Mouse (Mus musculus) gastrocnemius, adult 2 months (tissue): ENCODE results near the gene Rpl38. TPM values are rescaled to one million over a fixed set of nuclear protein-coding genes. Genes with fewer than 3 reads are reported as not detected.

Experiments
- DNase-seq: peaks from one replicate; pipeline ENCODE4 v3.0.0; 2022
- H3K27ac ChIP-seq: fragments of 200-600 bp; 2 replicates; pipeline ENCODE4 v1.8.1; 2022; ENCODE audit warnings: mild to moderate bottlenecking
- H3K4me3 ChIP-seq: fragments of 200-600 bp; 2 replicates; pipeline ENCODE4 v1.8.1; 2022; ENCODE audit warnings: mild to moderate bottlenecking, moderate library complexity
- CTCF ChIP-seq: fragments of 200-600 bp; IDR thresholded peaks from 2 replicates; pipeline ENCODE4 v1.8.1; 2022; ENCODE audit warnings: antibody characterized with exemption, mild to moderate bottlenecking, moderate library complexity
- intact Hi-C: fragments of 180-260 bp; cut with DNase I; formaldehyde crosslinking; loops from one replicate; pipeline ENCODE4 v1.15.1; 2025
- total RNA-seq, 2 experiments: library from RNA; stranded (reverse); gene quantifications; 2 replicates each; pipeline ENCODE4 v1.2.3; 2021

Rpl38 gene
- total RNA-seq, 2 experiments from 2014 or later = 544 to 670 TPM

- no peak for DNase-seq
- intact Hi-C loops = no loop called here
- H3K27ac ChIP-seq = peak overlapping the region; percentile 91
Observed at GRCm38 (mm10) chr11:114685526-114686040, 17.3 kb downstream of the Rpl38 start.

GRCm38 (mm10) chr11:114686221-114686959 lies 18.1 kb downstream of the Rpl38 start:
- peak overlapping the region; percentile 91; the same call in 1 of the 2 replicates for H3K27ac ChIP-seq
- DNase-seq = no peak
- no peak for TF ChIP-seq CTCF
- intact Hi-C loops = no loop called here
- H3K4me3 ChIP-seq = no peak overlapping the region

More at GRCm38 (mm10) chr11:114685526-114686040, 17.3 kb downstream of the Rpl38 start:
- no peak for TF ChIP-seq CTCF
- H3K4me3 ChIP-seq = no peak overlapping the region

GRCm38 (mm10) chr11:114687574-114688188 lies 19.4 kb downstream of the Rpl38 start:
- DNase-seq = no peak
- no peak for TF ChIP-seq CTCF
- Histone ChIP-seq H3K4me3 (no peak overlapping the region), H3K27ac (peak overlapping the region; percentile 69)
- intact Hi-C loops = no loop called here

- DNase-seq = no peak
- H3K4me3 ChIP-seq = no peak overlapping the region
- intact Hi-C loops = no loop called here
- H3K27ac ChIP-seq = no peak overlapping the region
- no peak for TF ChIP-seq CTCF
Observed at GRCm38 (mm10) chr11:114688729-114689128, 20.4 kb downstream of the Rpl38 start.

GRCm38 (mm10) chr11:114690192-114690591 lies 21.9 kb downstream of the Rpl38 start:
- TF ChIP-seq CTCF = no peak
- intact Hi-C loops = loop anchor here (5.0 kb wide), 1 partner anchor 1233 kb away; no protein-coding TSS in a partner anchor
- Histone ChIP-seq H3K27ac (no peak overlapping the region; the same call in 1 of the 2 replicates), H3K4me3 (no peak overlapping the region)
- no peak for DNase-seq

GRCm38 (mm10) chr11:114691454-114692182 lies 23.3 kb downstream of the Rpl38 start:
- intact Hi-C loops = loop anchor here (5.0 kb wide), 1 partner anchor 1234 kb away; no protein-coding TSS in a partner anchor
- H3K27ac ChIP-seq = no peak overlapping the region
- no peak for TF ChIP-seq CTCF
- DNase-seq = no peak
- no peak overlapping the region for H3K4me3 ChIP-seq

- no peak overlapping the region for H3K4me3 ChIP-seq
- H3K27ac ChIP-seq = no peak overlapping the region
- intact Hi-C loops = loop anchor here (5.0 kb wide), 1 partner anchor 1235 kb away; no protein-coding TSS in a partner anchor
- peak; percentile 24 for DNase-seq
- no peak for TF ChIP-seq CTCF
Observed at GRCm38 (mm10) chr11:114692601-114693000, 24.3 kb downstream of the Rpl38 start.

GRCm38 (mm10) chr11:114693456-114693855 lies 25.1 kb downstream of the Rpl38 start:
- no peak for DNase-seq
- Histone ChIP-seq H3K27ac (no peak overlapping the region), H3K4me3 (no peak overlapping the region)
- TF ChIP-seq CTCF = no peak
- intact Hi-C loops = loop anchor here (5.0 kb wide), 1 partner anchor 1236 kb away; no protein-coding TSS in a partner anchor

- Histone ChIP-seq H3K4me3 (no peak overlapping the region), H3K27ac (no peak overlapping the region)
- intact Hi-C loops = loop anchor here (5.0 kb wide), 1 partner anchor 1237 kb away; no protein-coding TSS in a partner anchor
- TF ChIP-seq CTCF = no peak
- DNase-seq = peak; percentile 48
Observed at GRCm38 (mm10) chr11:114694451-114694850, 26.1 kb downstream of the Rpl38 start.

- intact Hi-C loops = no loop called here
- H3K27ac ChIP-seq = peak overlapping the region; percentile 63
- DNase-seq = no peak
- no peak overlapping the region for H3K4me3 ChIP-seq
- no peak for TF ChIP-seq CTCF
Observed at GRCm38 (mm10) chr11:114698496-114698895, 30.2 kb downstream of the Rpl38 start.

- TF ChIP-seq CTCF = no peak
- peak overlapping the region; percentile 63; the same call in 1 of the 2 replicates for H3K27ac ChIP-seq
Observed at GRCm38 (mm10) chr11:114699511-114699910, 31.2 kb downstream of the Rpl38 start.

GRCm38 (mm10) chr11:114702311-114702995 lies 34.1 kb downstream of the Rpl38 start:
- no peak for TF ChIP-seq CTCF
- intact Hi-C loops = loop anchor here (2.0 kb wide), 1 partner anchor 30 kb away; no protein-coding TSS in a partner anchor
- Histone ChIP-seq H3K4me3 (no peak overlapping the region), H3K27ac (peak overlapping the region; percentile 71; the same call in 1 of the 2 replicates)
- DNase-seq = no peak

More at GRCm38 (mm10) chr11:114699511-114699910, 31.2 kb downstream of the Rpl38 start:
- H3K4me3 ChIP-seq = no peak overlapping the region
- DNase-seq = peak; percentile 82
- intact Hi-C loops = no loop called here
